Mouse (Mus musculus): ENCODE data around the gene Anp32b. TPM values are rescaled to one million over a fixed set of nuclear protein-coding genes. Genes with fewer than 3 reads are reported as not detected.

Anp32b gene
- polyA plus RNA-seq (2015; fragmentation: Nextera tagmentation; extraction: Ambion mirVana), result 114 and 126 TPM in 2 replicates

DNA sequence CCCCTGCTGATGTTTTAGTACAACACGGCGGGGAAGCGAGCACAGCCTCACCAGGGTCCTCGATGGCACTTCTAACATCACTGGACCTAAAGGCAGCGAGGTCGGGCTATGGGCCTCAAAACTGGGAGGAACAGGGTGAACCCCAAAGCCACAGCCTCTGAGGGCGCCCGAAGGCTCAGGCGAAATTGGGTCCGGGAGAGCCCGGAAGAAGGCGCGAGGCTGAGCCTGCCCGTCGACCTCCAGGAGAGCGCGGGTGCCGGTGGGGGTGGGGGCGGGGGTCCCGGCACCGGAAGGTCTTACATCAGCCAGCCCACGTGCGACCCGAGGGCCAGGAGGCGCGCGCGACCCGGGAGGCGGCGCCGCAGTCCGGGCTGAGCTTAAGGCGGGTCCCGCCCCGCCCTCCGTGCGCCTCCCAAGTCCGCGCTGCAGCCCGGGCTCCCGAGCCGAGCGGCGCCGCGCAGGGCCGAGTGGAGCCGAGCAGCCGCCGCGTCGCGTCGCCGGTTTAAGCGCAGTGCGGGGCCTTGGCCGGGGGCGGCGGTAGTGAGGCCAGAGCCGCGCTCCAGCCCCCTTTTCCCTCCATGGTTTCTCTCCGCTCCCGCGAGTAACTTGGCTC is at the start of gene Anp32b:
TSS of gene Anp32b (plus strand) at position 384 of the 613 bp plus-strand sequence.

GRCm38 (mm10) chr4:46413406-46413805 is 37.3 kb upstream of the Anp32b start, which contains the start of gene Hemgn:
Hemgn (minus strand) TSS chr4:46413506.

DNA sequence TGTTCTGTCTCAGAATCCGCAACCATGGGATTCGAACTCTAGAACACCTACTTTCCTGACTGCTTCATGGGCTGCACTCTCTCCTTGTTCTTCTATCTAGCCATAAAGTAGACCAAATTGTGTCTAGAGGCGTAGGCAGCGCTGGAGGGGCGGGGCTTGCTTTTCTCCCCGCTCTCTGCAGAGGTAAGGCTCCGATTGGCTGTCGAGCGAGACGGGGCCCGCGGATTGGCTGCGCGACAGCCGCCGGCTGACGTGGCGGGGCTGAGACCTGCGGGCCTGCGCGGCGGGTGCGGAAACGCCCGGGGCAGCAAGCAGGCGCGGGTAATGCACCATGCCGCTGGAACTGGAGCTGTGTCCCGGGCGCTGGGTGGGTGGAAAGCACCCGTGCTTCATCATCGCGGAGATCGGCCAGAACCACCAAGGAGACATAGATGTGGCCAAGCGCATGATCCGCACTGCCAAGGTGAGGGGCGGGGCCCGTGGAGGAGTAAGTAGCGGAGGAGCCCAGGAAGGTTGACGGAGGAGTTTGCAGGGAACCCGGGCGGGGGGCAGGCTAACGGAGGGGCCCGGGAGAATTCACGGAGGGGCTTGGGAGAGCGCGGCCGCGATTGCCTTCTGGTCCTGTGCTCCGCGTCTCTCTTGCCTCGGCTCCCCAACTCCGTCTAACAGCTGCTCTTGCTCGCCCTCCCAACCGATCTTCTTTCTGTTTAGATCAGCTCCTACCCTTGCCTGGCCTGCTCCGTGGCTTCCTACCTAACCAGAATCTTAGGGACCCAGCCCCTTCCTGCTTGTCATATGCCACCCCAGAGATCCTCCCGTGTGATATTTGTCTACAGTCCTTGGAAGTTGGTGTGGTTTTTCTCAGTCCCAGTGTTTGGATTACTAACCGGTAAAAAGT is 38.6 kb downstream of the Anp32b start, which contains the start of gene Nans:
TSS of gene Nans (plus strand) at position 221 of the 898 bp plus-strand sequence.

Other genes with a start within 250 kb of the Anp32b start
- not detected in 2 replicates for gene Foxe1, start 107.3 kb upstream of the Anp32b start, polyA plus RNA-seq (2015; fragmentation: Nextera tagmentation; extraction: Ambion mirVana)
- gene Trmo, start 61.5 kb upstream of the Anp32b start, polyA plus RNA-seq (2015; fragmentation: Nextera tagmentation; extraction: Ambion mirVana), result 6.2 and 6.6 TPM in 2 replicates
- gene Hemgn, start 37.4 kb upstream of the Anp32b start, polyA plus RNA-seq (2015; fragmentation: Nextera tagmentation; extraction: Ambion mirVana), result 0.35 and 0.56 TPM in 2 replicates
- 46.2 and 49.6 TPM in 2 replicates for gene Nans, start 38.3 kb downstream of the Anp32b start, polyA plus RNA-seq (2015; fragmentation: Nextera tagmentation; extraction: Ambion mirVana)
- 3.2 and 4.1 TPM in 2 replicates for gene Trim14, start 85.2 kb downstream of the Anp32b start, polyA plus RNA-seq (2015; fragmentation: Nextera tagmentation; extraction: Ambion mirVana)
- 3.3 and 5.2 TPM in 2 replicates for gene Coro2a, start 151.3 kb downstream of the Anp32b start, polyA plus RNA-seq (2015; fragmentation: Nextera tagmentation; extraction: Ambion mirVana)
- gene Tbc1d2, start 199.3 kb downstream of the Anp32b start, polyA plus RNA-seq (2015; fragmentation: Nextera tagmentation; extraction: Ambion mirVana), result 12.7 and 13.7 TPM in 2 replicates

Data from urinary bladder, postnatal 0 days (tissue).